Mouse (Mus musculus): ENCODE results near the gene Cd22. TPM values are rescaled to one million over a fixed set of nuclear protein-coding genes. Genes with fewer than 3 reads are reported as not detected.
"Not testable (repeated sequence)": the region's sequence is repeated elsewhere in the genome, so short reads cannot be mapped to it uniquely, and the experiment has no call there.

Cd22 gene
- polyA plus RNA-seq, 1 experiment from 2014 or later = 0.05 TPM

DNA sequence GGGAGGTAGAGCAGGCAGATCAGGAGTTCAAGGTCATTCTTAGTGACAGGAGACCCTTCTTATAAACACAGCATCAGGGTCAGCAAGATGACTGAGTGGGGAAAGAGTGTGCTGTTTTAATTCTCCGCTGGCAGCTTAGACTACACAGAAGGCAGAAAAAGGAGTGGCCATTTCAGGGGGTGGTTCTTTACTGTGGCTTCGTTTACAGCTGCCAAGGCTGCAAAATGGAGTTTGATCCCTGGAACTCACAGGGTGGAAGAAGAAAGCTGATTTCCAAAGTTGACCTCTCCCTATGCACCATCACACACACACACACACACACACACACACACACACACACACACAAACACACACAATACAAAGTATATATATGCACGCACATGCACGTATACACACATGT lies 38.8 kb downstream of the Cd22 start:
- Histone ChIP-seq H3K36me3 (no peaks in the 10 kb centered on the region), H3K27ac (no peak overlapping the region), H3K4me1 (replicated peaks) (peaks cover 17% of the 10 kb centered on the region), H3K9ac (replicated peaks) (no peak overlapping the region), H3K4me2 (no peak overlapping the region), H3K4me3 (replicated peaks) (no peak overlapping the region), H3K9me3 (no peaks in the 10 kb centered on the region), H3K27me3 (no peaks in the 10 kb centered on the region)
- ATAC-seq (ENCODE audit: insufficient number of reproducible peaks, insufficient read depth, low FRiP score, low TSS enrichment, low read depth) = no peak
- WGBS = 75% methylated on average over 4 of the region's 4 CpGs

DNA sequence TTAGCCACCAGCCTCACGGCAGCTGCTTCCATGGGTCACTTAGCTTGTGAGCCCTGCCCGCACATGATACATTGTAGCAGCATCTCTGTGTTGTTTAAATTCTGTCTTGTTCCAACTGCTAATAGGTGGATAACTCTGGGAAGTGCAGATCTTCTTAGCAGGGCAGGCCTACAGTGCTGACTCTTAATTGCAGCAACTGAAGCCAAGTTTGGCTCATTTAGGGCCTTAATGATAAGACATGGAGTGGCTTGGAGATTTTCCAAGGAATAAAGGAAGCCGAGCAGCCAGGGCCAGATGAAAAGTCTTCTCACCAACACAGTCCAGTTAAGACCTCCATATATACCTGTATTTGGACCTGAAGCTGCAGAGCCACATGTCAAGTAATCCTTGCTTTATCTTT lies 39.8 kb downstream of the Cd22 start:
- Histone ChIP-seq H3K4me3 (replicated peaks) (no peak overlapping the region), H3K4me1 (replicated peaks) (peaks cover 17% of the 10 kb centered on the region), H3K36me3 (no peaks in the 10 kb centered on the region), H3K9me3 (no peaks in the 10 kb centered on the region), H3K27ac (no peak overlapping the region), H3K27me3 (no peaks in the 10 kb centered on the region), H3K9ac (replicated peaks) (no peak overlapping the region), H3K4me2 (no peak overlapping the region)
- 90% methylated on average over 3 of the region's 3 CpGs for WGBS
- no peak for ATAC-seq (ENCODE audit: insufficient number of reproducible peaks, insufficient read depth, low FRiP score, low TSS enrichment, low read depth)

GRCm38 (mm10) chr7:30837277-30837676 lies 42.9 kb downstream of the Cd22 start:
- no peak for ATAC-seq (ENCODE audit: insufficient number of reproducible peaks, insufficient read depth, low FRiP score, low TSS enrichment, low read depth)
- H3K9me3 ChIP-seq = no peaks in the 10 kb centered on the region
- H3K4me3 ChIP-seq (replicated peaks) = no peak overlapping the region
- no peak overlapping the region for H3K4me2 ChIP-seq
- no peak overlapping the region for H3K9ac ChIP-seq (replicated peaks)
- no peaks in the 10 kb centered on the region for H3K36me3 ChIP-seq
- no peaks in the 10 kb centered on the region for H3K27me3 ChIP-seq
- H3K4me1 ChIP-seq (replicated peaks) = no peaks in the 10 kb centered on the region; the same call in 1 of the 2 replicates
- H3K27ac ChIP-seq = no peak overlapping the region

DNA sequence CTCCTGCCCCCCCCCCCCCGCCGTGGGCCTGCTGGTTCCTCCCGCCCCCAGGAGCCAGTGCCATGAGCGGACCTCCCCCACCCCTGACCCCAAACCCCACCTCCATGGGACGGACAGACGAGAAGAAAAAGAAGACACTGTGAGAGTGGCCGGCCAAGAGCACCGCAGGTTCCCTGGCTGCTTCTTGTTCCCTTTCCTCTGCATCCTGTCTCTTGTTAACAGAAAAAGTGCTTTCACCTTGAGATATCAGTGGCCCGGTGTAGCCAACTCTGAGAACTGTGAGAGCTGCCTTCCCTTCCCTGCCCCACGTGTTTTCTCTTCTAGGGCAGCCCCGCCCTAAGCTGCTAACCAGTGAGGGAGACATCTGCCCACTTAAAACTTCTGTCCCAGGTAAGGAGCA lies 47.5 kb downstream of the Cd22 start:
- not testable (repeated sequence) for H3K9ac ChIP-seq (replicated peaks); H3K27me3 ChIP-seq; H3K4me2 ChIP-seq; ATAC-seq (ENCODE audit: insufficient number of reproducible peaks, insufficient read depth, low FRiP score, low TSS enrichment, low read depth); H3K4me1 ChIP-seq (replicated peaks); H3K4me3 ChIP-seq (replicated peaks); H3K9me3 ChIP-seq; H3K36me3 ChIP-seq; H3K27ac ChIP-seq
- WGBS = 51% methylated on average over 9 of the region's 11 CpGs

DNA sequence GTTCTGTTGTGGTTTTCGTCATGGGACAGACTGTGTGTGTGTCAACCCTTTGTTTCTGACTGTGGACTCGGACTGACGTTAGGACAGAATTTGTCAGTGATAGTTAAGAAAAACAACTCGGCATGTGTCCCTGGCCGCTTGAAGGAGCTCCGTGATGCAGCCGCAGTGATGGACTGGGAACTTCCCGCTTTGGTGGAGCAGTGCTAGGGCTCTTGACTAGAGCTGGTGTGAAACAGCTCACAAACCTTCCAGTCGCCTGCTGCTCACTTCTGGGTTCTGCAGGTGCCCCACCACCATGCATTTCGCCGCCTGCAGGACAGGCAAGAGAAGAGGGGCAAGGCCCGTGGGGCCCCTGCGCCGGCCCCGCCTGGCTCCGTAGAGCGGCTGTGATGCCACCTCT lies 47.9 kb downstream of the Cd22 start:
- ATAC-seq (ENCODE audit: insufficient number of reproducible peaks, insufficient read depth, low FRiP score, low TSS enrichment, low read depth) = no peak
- no peaks in the 10 kb centered on the region for H3K27me3 ChIP-seq
- H3K9me3 ChIP-seq = no peaks in the 10 kb centered on the region
- H3K9ac ChIP-seq (replicated peaks) = no peak overlapping the region
- H3K27ac ChIP-seq = no peak overlapping the region
- no peak overlapping the region for H3K4me2 ChIP-seq
- 75% methylated on average over 17 of the region's 17 CpGs for WGBS
- H3K4me1 ChIP-seq (replicated peaks) = no peaks in the 10 kb centered on the region
- no peaks in the 10 kb centered on the region for H3K36me3 ChIP-seq
- H3K4me3 ChIP-seq (replicated peaks) = no peak overlapping the region

GRCm38 (mm10) chr7:30829428-30829827 lies 50.7 kb downstream of the Cd22 start:
- Histone ChIP-seq H3K27me3 (no peaks in the 10 kb centered on the region), H3K4me1 (replicated peaks) (no peaks in the 10 kb centered on the region), H3K9ac (replicated peaks) (no peak overlapping the region), H3K9me3 (no peaks in the 10 kb centered on the region), H3K4me2 (no peak overlapping the region), H3K27ac (no peak overlapping the region), H3K36me3 (no peaks in the 10 kb centered on the region), H3K4me3 (replicated peaks) (no peak overlapping the region)
- 66% methylated on average over 3 of the region's 3 CpGs for WGBS
- no peak for ATAC-seq (ENCODE audit: insufficient number of reproducible peaks, insufficient read depth, low FRiP score, low TSS enrichment, low read depth)

GRCm38 (mm10) chr7:30828871-30829270 lies 51.3 kb downstream of the Cd22 start:
- not testable (repeated sequence) for H3K4me3 ChIP-seq (replicated peaks); H3K27me3 ChIP-seq; H3K4me1 ChIP-seq (replicated peaks); H3K9me3 ChIP-seq; H3K36me3 ChIP-seq; H3K4me2 ChIP-seq; H3K27ac ChIP-seq; H3K9ac ChIP-seq (replicated peaks); ATAC-seq (ENCODE audit: insufficient number of reproducible peaks, insufficient read depth, low FRiP score, low TSS enrichment, low read depth)

GRCm38 (mm10) chr7:30826660-30827059 lies 53.5 kb downstream of the Cd22 start:
- Histone ChIP-seq H3K4me2 (no peak overlapping the region), H3K27ac (no peak overlapping the region), H3K27me3 (no peaks in the 10 kb centered on the region), H3K9ac (replicated peaks) (no peak overlapping the region), H3K9me3 (no peaks in the 10 kb centered on the region), H3K4me1 (replicated peaks) (no peaks in the 10 kb centered on the region), H3K4me3 (replicated peaks) (no peak overlapping the region), H3K36me3 (no peaks in the 10 kb centered on the region)
- no peak for ATAC-seq (ENCODE audit: insufficient number of reproducible peaks, insufficient read depth, low FRiP score, low TSS enrichment, low read depth)
- WGBS = 81% methylated on average over 10 of the region's 10 CpGs

DNA sequence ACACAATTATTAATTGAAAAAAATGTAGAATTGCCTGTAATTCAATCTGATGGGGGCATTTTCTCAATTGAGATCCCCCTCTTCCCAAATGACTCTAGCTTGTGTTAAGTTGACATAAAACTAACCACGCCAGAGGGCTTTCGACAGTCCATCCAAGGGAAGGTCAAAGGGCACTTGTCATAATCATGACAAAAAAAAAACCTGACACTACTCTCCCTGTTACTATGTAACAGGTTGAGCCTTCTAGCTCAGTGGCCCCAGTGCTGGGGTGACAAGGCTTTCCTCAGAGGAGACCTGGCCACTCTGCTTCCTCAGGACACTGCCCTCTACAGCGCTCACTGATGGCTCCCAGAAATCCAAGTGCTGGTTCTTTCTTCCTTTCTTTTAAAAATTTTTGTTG lies 55.8 kb downstream of the Cd22 start:
- no peaks in the 10 kb centered on the region for H3K4me1 ChIP-seq (replicated peaks)
- no peaks in the 10 kb centered on the region for H3K36me3 ChIP-seq
- no peak for ATAC-seq (ENCODE audit: insufficient number of reproducible peaks, insufficient read depth, low FRiP score, low TSS enrichment, low read depth)
- no peaks in the 10 kb centered on the region for H3K9me3 ChIP-seq
- H3K4me2 ChIP-seq = no peak overlapping the region
- no peak overlapping the region for H3K4me3 ChIP-seq (replicated peaks)
- no peak overlapping the region for H3K9ac ChIP-seq (replicated peaks)
- no peak overlapping the region for H3K27ac ChIP-seq
- no peaks in the 10 kb centered on the region for H3K27me3 ChIP-seq
- WGBS = 93% methylated on average over 3 of the region's 3 CpGs

GRCm38 (mm10) chr7:30823675-30824074 lies 56.5 kb downstream of the Cd22 start, which contains the start of gene Ffar2:
Gene Ffar2 (minus strand): TSS chr7:30823775.
- no peak for ATAC-seq (ENCODE audit: insufficient number of reproducible peaks, insufficient read depth, low FRiP score, low TSS enrichment, low read depth)
- no peak within 1 kb of the TSS for H3K27ac ChIP-seq
- no peaks in the 10 kb centered on the region for H3K4me1 ChIP-seq (replicated peaks)
- H3K9ac ChIP-seq (replicated peaks) = no peak within 1 kb of the TSS
- H3K9me3 ChIP-seq = no peaks in the 10 kb centered on the region
- WGBS = 91% methylated on average over 18 of the region's 18 CpGs
- H3K4me2 ChIP-seq = no peak within 1 kb of the TSS
- H3K36me3 ChIP-seq = no peaks in the 10 kb centered on the region
- no peaks in the 10 kb centered on the region for H3K27me3 ChIP-seq
- H3K4me3 ChIP-seq (replicated peaks) = no peak within 1 kb of the TSS

- Histone ChIP-seq H3K27ac (no peak overlapping the region), H3K4me2 (no peak overlapping the region), H3K27me3 (no peaks in the 10 kb centered on the region), H3K9me3 (no peaks in the 10 kb centered on the region), H3K4me1 (replicated peaks) (no peaks in the 10 kb centered on the region), H3K9ac (replicated peaks) (no peak overlapping the region), H3K4me3 (replicated peaks) (no peak overlapping the region), H3K36me3 (no peaks in the 10 kb centered on the region)
- 76% methylated on average over 5 of the region's 5 CpGs for WGBS
- ATAC-seq (ENCODE audit: insufficient number of reproducible peaks, insufficient read depth, low FRiP score, low TSS enrichment, low read depth) = no peak
Measured at GRCm38 (mm10) chr7:30821532-30821931, 58.6 kb downstream of the Cd22 start.

- H3K4me2 ChIP-seq = no peak overlapping the region
- H3K9me3 ChIP-seq = no peaks in the 10 kb centered on the region
- no peak for ATAC-seq (ENCODE audit: insufficient number of reproducible peaks, insufficient read depth, low FRiP score, low TSS enrichment, low read depth)
- H3K4me1 ChIP-seq (replicated peaks) = no peaks in the 10 kb centered on the region
- H3K9ac ChIP-seq (replicated peaks) = no peak overlapping the region
- 73% methylated on average over 5 of the region's 7 CpGs for WGBS
- no peak overlapping the region for H3K4me3 ChIP-seq (replicated peaks)
- H3K27ac ChIP-seq = no peak overlapping the region
- no peaks in the 10 kb centered on the region for H3K36me3 ChIP-seq
- H3K27me3 ChIP-seq = no peaks in the 10 kb centered on the region
Measured at GRCm38 (mm10) chr7:30820854-30821445, 59.2 kb downstream of the Cd22 start.

Data from limb, embryonic 12.5 days (tissue).